7 mouse cellular contexts compared by ENCODE assay signal in the genomic region with DNA sequence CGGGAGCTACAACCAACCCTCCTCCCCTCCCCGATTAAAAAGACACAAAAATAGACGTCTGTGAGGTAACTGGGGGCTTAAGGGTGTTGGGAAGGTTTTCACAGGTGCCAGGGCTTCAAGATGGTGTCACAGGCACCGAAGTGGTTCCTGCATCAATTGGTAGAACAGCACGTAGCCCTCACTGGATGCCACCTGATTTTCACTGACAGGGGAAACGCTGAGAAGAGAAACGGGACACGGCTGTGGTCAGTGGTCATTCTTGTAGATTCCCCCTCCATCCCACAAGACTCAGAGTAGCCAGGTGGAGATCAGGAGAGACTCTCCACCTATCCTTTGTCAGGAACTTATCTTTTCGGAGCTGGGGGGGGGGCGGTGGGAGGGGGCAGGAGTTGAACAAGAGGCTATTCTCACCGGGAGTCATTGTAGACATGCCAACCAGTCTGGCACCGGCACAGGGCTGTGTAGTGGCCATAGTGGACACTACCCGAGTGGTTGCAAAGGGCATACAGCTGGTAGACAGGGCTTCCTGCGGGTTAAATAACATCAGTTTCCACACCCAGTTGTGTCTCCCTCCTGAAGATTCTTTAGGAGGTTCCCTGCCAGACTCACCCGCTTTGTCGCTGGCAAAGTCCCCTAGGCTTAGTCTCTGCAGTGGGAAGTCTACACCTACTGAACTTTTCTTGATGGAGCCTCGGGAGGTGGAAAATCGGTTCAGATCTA. TPM values are rescaled to one million over a fixed set of nuclear protein-coding genes. Genes with fewer than 3 reads are reported as not detected.
DNase-seq lines count a peak whose midpoint lies in the region; ATAC-seq and TF ChIP-seq lines count a peak whose summit lies in the region.

No protein-coding gene starts in this region.

- H3K4me1 ChIP-seq in kidney, adult 2 months (ENCODE audit: control insufficient read depth, insufficient read depth, low read length), result peaks cover 5% of the 10 kb centered on the region; the same call in 1 of the 2 replicates
- H3K4me1 ChIP-seq in E14TG2a.4 (replicated peaks; ENCODE audit: low read depth, low read length), result peaks cover 70% of the 10 kb centered on the region
- peaks cover 1% of the 10 kb centered on the region; the same call in 1 of the 2 replicates for H3K4me1 ChIP-seq in bone marrow, adult 2 months (ENCODE audit: control insufficient read depth, insufficient read depth, low read length)
- H3K4me1 ChIP-seq in limb, embryonic 13.5 days, result peaks cover 41% of the 10 kb centered on the region

- no peak for ATAC-seq in limb, embryonic 13.5 days (ENCODE audit: low FRiP score, low read depth)

- no peak overlapping the region for H3K4me3 ChIP-seq in kidney, adult 2 months (ENCODE audit: insufficient read depth, low read depth, low read length)
- peak overlapping the region; percentile 86; the same call in 1 of the 2 replicates for H3K4me3 ChIP-seq in E14TG2a.4 (replicated peaks; ENCODE audit: low read length)
- peak overlapping the region; percentile 64 for H3K4me3 ChIP-seq in bone marrow, adult 2 months (replicated peaks; ENCODE audit: control insufficient read depth, low read depth, low read length)
- H3K4me3 ChIP-seq in limb, embryonic 13.5 days, result peak overlapping the region; percentile 73

- no peak for TF ChIP-seq CTCF in kidney, adult 2 months (conservative IDR thresholded peaks at IDR 0.05; ENCODE audit: insufficient read depth, insufficient read length, low read depth, low read length)
- no peak for TF ChIP-seq CTCF in E14TG2a.4 (conservative IDR thresholded peaks at IDR 0.05; ENCODE audit: low read length)
- no peak for TF ChIP-seq CTCF in bone marrow, adult 2 months (IDR thresholded peaks at IDR 0.05; ENCODE audit: control insufficient read depth, insufficient read depth, low read length)

- no peak overlapping the region for H3K27ac ChIP-seq in kidney, adult 2 months (ENCODE audit: insufficient read depth, low read depth, low read length)
- peak overlapping the region; percentile 24 for H3K27ac ChIP-seq in bone marrow, adult 2 months (ENCODE audit: control insufficient read depth, insufficient read depth, low read depth, low read length, poor library complexity)
- H3K27ac ChIP-seq in limb, embryonic 13.5 days, result no peak overlapping the region

- peak overlapping the region; percentile 64; the same call in 1 of the 2 replicates for H3K9ac ChIP-seq in limb, embryonic 13.5 days

- H3K4me2 ChIP-seq in limb, embryonic 13.5 days (replicated peaks), result peak overlapping the region; percentile 95

- H3K27me3 ChIP-seq in kidney, adult 2 months (replicated peaks; ENCODE audit: control insufficient read depth, insufficient read depth, low read length), result no peaks in the 10 kb centered on the region
- no peaks in the 10 kb centered on the region for H3K27me3 ChIP-seq in E14TG2a.4 (ENCODE audit: insufficient read depth, low read length)
- no peaks in the 10 kb centered on the region for H3K27me3 ChIP-seq in limb, embryonic 13.5 days

- no peaks in the 10 kb centered on the region for H3K9me3 ChIP-seq in E14TG2a.4 (ENCODE audit: low read length)
- H3K9me3 ChIP-seq in limb, embryonic 13.5 days, result no peaks in the 10 kb centered on the region

- no peak for TF ChIP-seq POLR2A in kidney, adult 2 months (IDR thresholded peaks at IDR 0.05; ENCODE audit: low read depth, low read length)
- no peak for TF ChIP-seq POLR2A in bone marrow, adult 2 months (IDR thresholded peaks at IDR 0.05; ENCODE audit: borderline replicate concordance, control insufficient read depth, low read depth, low read length)

- DNase-seq in kidney, adult 11 months, result peak; percentile 16
- DNase-seq in kidney, adult 2 months, result no peak
- DNase-seq in thymus, postnatal 14 days, result no peak
- no peak for DNase-seq in gastrocnemius, postnatal 10 days

- H3K36me3 ChIP-seq in kidney, adult 2 months (ENCODE audit: control insufficient read depth, insufficient read depth, low read length), result no peaks in the 10 kb centered on the region
- H3K36me3 ChIP-seq in E14TG2a.4 (ENCODE audit: insufficient read depth, low read length), result peaks cover 69% of the 10 kb centered on the region
- peaks cover 66% of the 10 kb centered on the region for H3K36me3 ChIP-seq in limb, embryonic 13.5 days

- WGBS in kidney, adult 2 months, result 67% methylated on average over 18 of the region's 18 CpGs
- 72% methylated on average over 18 of the region's 18 CpGs for WGBS in bone marrow, adult 2 months
- 81% methylated on average over 18 of the region's 18 CpGs for WGBS in limb, embryonic 13.5 days

RNA-seq across cellular contexts. Expression of a gene that starts 1.3 kb away (rescaled TPM):
- polyA plus RNA-seq in kidney, adult 2 months (2012; rRNA removed), result 51.5 and 63.2 TPM in 2 replicates
- polyA plus RNA-seq in bone marrow, adult 2 months (2011; ENCODE audit: insufficient read depth, insufficient read length, low replicate concordance, missing spikeins), result 197 and 282 TPM in 2 replicates
- polyA plus RNA-seq in limb, embryonic 13.5 days (2015; fragmentation: Nextera tagmentation; extraction: Ambion mirVana), result 69.7 and 77.4 TPM in 2 replicates
- 10 to 100 TPM; 11.6 to 15.1 TPM for total RNA-seq in gastrocnemius, postnatal 10 days (2021)

RNA-seq across cellular contexts. Expression of a gene that starts 5.5 kb away (rescaled TPM):
- polyA plus RNA-seq in kidney, adult 2 months (2012; rRNA removed), result 47.8 and 53.4 TPM in 2 replicates
- 39.1 and 60.0 TPM in 2 replicates for polyA plus RNA-seq in bone marrow, adult 2 months (2011; ENCODE audit: insufficient read depth, insufficient read length, low replicate concordance, missing spikeins)
- polyA plus RNA-seq in limb, embryonic 13.5 days (2015; fragmentation: Nextera tagmentation; extraction: Ambion mirVana), result 126 TPM in 2 replicates
- 10 to 100 TPM; 15.3 to 19.7 TPM for total RNA-seq in gastrocnemius, postnatal 10 days (2021)

RNA-seq across cellular contexts. Expression of a gene that starts 12.1 kb away (rescaled TPM):
- 58.9 and 67.7 TPM in 2 replicates for polyA plus RNA-seq in kidney, adult 2 months (2012; rRNA removed)
- 29.8 and 67.5 TPM in 2 replicates for polyA plus RNA-seq in bone marrow, adult 2 months (2011; ENCODE audit: insufficient read depth, insufficient read length, low replicate concordance, missing spikeins)
- polyA plus RNA-seq in limb, embryonic 13.5 days (2015; fragmentation: Nextera tagmentation; extraction: Ambion mirVana), result 86.2 and 94.0 TPM in 2 replicates
- 10 to 100 TPM; 11.0 to 17.6 TPM for total RNA-seq in gastrocnemius, postnatal 10 days (2021)

RNA-seq across cellular contexts. Expression of a gene that starts 12.6 kb away (rescaled TPM):
- 43.1 and 59.5 TPM in 2 replicates for polyA plus RNA-seq in kidney, adult 2 months (2012; rRNA removed)
- polyA plus RNA-seq in bone marrow, adult 2 months (2011; ENCODE audit: insufficient read depth, insufficient read length, low replicate concordance, missing spikeins), result 34.0 and 84.2 TPM in 2 replicates
- 110 and 116 TPM in 2 replicates for polyA plus RNA-seq in limb, embryonic 13.5 days (2015; fragmentation: Nextera tagmentation; extraction: Ambion mirVana)
- 10 to 100 TPM; 81.8 to 87.9 TPM for total RNA-seq in gastrocnemius, postnatal 10 days (2021)

RNA-seq across cellular contexts. Expression of a gene that starts 31.1 kb away (rescaled TPM):
- polyA plus RNA-seq in kidney, adult 2 months (2012; rRNA removed), result 374 and 559 TPM in 2 replicates
- 109 and 134 TPM in 2 replicates for polyA plus RNA-seq in bone marrow, adult 2 months (2011; ENCODE audit: insufficient read depth, insufficient read length, low replicate concordance, missing spikeins)
- polyA plus RNA-seq in limb, embryonic 13.5 days (2015; fragmentation: Nextera tagmentation; extraction: Ambion mirVana), result 253 and 254 TPM in 2 replicates
- total RNA-seq in gastrocnemius, postnatal 10 days (2021), result 100 to 1,000 TPM; 468 to 578 TPM
